Mouse (Mus musculus): ENCODE results near the gene Cmya5.

- TF ChIP-seq POLR2A (IDR thresholded peaks at IDR 0.05; ENCODE audit: insufficient read depth, low read length) (no peak), EP300 (IDR thresholded peaks at IDR 0.05; ENCODE audit: insufficient read depth, low read depth, low read length) (no peak)
Observed at GRCm38 (mm10) chr13:93158261-93158660, 13.7 kb upstream of the Cmya5 start.

Measured in ES-Bruce4 (cell line).